Mouse (Mus musculus): ENCODE results near the gene Gm11492.

Gene Gm11492

GRCm38 (mm10) chr11:87599395-87600089, 33.1 kb downstream of the Gm11492 start:
- no peak for DNase-seq (ENCODE audit: low read depth, low spot score)

DNA sequence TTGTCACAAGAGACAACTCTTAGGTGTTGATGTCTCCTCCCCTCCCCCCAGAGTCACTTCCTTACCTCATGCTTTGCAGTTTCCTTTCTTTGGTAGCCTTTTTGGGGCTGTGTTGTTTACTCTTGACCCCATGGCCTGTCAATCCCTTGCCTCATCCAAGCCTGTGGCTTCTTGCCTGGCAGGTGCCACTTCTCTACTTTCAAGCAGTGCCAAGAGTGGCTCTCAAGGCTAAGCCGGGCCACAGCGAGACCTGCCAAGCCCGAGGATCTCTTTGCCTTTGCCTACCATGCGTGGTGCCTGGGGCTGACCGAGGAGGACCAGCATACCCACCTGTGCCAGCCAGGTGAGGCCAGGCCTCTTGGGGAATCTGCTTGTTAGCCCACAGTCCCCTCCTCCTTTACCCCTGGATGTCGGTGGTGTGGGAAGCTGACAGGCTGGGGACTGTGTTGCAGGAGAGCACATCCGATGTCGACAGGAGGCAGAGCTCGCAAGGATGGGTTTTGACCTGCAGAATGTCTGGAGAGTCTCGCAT, 33.9 kb downstream of the Gm11492 start:
- DNase-seq (ENCODE audit: low read depth, low spot score), result no peak

- DNase-seq (ENCODE audit: low read depth, low spot score), result no peak
Measured at GRCm38 (mm10) chr11:87602234-87602633, 35.8 kb downstream of the Gm11492 start.

DNA sequence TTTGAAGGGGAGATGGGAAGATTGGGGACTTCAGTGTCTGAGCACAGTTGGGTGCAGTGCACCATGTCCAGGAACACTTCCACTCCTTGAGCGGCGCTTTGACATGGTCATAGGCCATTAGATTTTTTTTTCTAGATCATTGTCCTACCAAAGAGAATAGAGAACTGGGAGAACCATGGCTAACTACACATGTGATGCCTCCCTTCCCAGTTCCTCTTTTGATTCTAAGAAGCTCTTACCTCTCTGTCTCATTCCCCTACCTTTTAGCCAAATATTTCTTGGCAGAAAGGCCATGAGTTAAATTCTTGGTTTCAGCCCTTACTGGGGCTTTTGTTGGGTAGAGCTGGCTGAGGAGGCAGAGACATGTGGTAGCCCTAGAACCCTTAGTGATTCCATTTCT, 37.1 kb downstream of the Gm11492 start:
- DNase-seq (ENCODE audit: low read depth, low spot score), result no peak

GRCm38 (mm10) chr11:87609264-87609663, 42.8 kb downstream of the Gm11492 start:
- DNase-seq (ENCODE audit: low read depth, low spot score), result no peak

DNA sequence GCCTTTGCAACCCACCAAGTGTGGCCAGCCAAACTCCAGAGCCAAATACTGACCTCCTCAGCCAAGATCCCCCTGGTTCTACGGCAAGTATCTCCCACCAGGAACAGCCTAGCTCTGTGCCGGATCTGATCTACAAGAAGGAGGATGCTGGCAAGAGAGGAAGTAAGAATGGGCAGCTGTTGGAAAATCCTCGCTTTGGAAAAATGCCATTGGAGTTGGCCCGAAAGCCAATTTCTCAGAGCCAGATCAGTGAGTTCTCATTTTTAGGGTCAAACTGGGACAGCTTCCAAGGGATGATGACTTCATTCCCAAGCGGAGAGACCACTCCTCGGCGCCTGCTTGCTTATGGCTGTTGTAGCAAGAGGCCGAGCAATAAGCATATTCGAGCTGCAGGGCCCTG, 45.1 kb downstream of the Gm11492 start:
- DNase-seq (ENCODE audit: low read depth, low spot score), result no peak

GRCm38 (mm10) chr11:87613972-87614371, 47.5 kb downstream of the Gm11492 start:
- DNase-seq (ENCODE audit: low read depth, low spot score), result no peak

GRCm38 (mm10) chr11:87615551-87615950, 49.1 kb downstream of the Gm11492 start:
- DNase-seq (ENCODE audit: low read depth, low spot score), result no peak

DNA sequence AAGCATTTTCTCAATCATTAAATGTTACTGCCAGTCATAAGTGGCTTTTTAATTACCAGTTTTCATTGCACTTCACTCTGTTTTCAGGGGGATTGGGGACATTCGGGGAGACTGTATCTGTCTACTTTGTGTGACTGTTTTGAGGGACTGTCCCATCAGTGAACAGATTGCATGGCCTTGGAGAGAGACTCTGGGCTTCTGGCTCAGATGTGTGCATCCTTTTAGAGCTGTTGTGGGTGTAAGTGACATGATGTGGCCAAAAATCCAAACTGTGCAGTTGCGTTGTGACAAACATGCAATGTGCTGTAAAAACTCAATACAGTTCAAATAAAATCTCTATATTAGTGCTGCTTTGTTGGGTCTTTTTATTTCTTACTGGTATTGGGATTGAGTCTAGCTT, 49.5 kb downstream of the Gm11492 start:
- DNase-seq (ENCODE audit: low read depth, low spot score), result no peak

GRCm38 (mm10) chr11:87616790-87617474, 50.5 kb downstream of the Gm11492 start, which contains the start of gene Hsf5:
Hsf5 (plus strand) TSS chr11:87617164.
- DNase-seq (ENCODE audit: low read depth, low spot score), result no peak

- DNase-seq (ENCODE audit: low read depth, low spot score), result no peak
Measured at GRCm38 (mm10) chr11:87617606-87618005, 51.2 kb downstream of the Gm11492 start.
